Mouse (Mus musculus): ENCODE data around the gene Dlst.

DNA sequence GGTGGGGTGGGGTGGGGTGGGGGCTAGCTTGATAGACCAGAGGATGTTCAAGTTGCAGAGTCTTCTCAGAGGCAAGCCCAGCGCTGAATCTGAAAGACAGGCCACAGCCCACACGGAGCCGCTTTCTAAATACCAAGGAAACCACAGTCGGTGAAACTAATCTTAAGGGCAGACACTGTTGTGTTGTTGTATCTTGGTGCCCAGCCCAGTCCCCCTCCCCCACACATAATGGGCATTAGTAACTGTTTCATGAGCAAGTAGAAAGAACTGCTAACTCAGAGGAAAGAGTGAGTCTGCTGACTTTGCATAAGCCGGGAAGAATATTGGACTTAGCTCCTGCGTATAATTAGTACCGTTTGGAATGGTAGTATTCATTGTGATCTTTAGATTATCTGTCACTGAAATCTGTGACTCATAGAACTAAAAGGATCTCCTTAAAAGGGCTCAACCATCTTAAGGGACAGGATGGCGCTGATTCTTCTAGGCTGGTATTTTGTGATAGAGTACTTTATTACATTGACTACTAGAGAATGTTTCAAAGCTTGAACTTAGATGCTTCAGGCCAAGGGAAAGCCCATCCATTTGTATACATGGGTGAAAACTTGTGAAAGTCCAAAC, 16.5 kb downstream of the Dlst start:
- TF ChIP-seq CTCF (IDR thresholded peaks at IDR 0.05; ENCODE audit: insufficient read depth, low read depth, low read length) = no peak
- no peak for TF ChIP-seq POLR2A (IDR thresholded peaks at IDR 0.05; ENCODE audit: insufficient read depth, low read depth, low read length)

Data from olfactory bulb, adult 2 months (tissue).